ENCODE assay signal across 10 mouse cellular contexts in the genomic region with DNA sequence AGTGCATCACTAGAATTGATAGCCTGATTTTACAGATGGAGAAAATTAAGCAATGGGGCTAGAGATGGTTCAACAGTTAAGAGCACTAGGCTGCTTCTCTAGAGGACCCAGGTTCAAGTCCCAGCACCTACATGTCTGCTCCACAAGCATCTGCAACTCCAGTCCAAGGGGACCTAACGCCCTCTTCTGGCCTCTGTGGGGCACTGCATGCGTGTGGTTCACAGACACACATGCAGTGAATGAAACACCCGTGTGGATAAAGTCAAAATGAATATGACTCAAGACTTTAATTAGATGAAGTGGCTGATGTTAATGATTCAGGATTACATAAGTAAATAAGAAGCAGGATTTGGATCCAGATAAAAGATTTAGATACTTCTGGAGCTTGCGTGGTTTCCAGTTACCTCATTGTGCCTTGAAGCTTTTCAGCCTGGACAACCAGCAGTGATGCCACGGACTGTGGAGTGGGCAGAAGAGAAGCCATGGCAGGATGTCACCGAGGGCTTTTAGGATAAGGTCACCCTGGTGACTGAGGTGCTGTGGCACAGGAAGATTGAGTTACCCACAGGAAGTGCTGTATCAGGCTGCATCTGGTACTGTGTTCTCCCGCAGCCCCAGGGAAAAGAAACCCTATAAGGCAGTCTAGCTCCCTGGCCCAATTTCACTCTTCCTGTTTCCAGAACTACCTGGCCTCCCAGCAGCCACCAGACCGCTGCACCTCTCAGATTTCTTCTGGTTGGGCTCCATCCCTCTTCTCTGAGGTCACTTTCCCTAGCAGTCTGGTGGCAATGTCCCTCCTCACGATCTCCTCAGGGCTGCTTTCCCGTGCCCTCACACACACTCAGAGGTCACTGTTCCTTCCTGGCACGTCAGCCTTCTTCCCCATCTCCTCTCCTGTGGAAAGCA.
A peak's percentile ranks its signal among the peaks of the same experiment; 100 is the strongest.
DNase-seq lines count a peak whose midpoint lies in the region; ATAC-seq and TF ChIP-seq lines count a peak whose summit lies in the region.
"Had no signal": no experiment of that assay in that cellular context is flagged by ENCODE, and none has a peak within 500 bp of the region (broad histone marks: within the 10 kb centered on the region; RNA-seq: fewer than 3 reads in every experiment).

No protein-coding gene starts in this region.

- peaks cover 8% of the 10 kb centered on the region for H3K9me3 ChIP-seq in hindbrain, embryonic 10.5 days
- peaks cover 10% of the 10 kb centered on the region for H3K9me3 ChIP-seq in hindbrain, embryonic 13.5 days
- H3K9me3 ChIP-seq in heart, postnatal 0 days (replicated peaks; ENCODE audit: control insufficient read depth, low read length), result peaks cover 5% of the 10 kb centered on the region; the same call in 1 of the 2 replicates

- TF ChIP-seq CTCF in Patski (IDR thresholded peaks at IDR 0.05), result peak; percentile 49
- no peak for TF ChIP-seq CTCF in heart, postnatal 0 days (IDR thresholded peaks at IDR 0.05; ENCODE audit: low read depth)

- WGBS in hindbrain, embryonic 10.5 days, result 73% methylated on average over 11 of the region's 11 CpGs
- 84% methylated on average over 11 of the region's 11 CpGs for WGBS in hindbrain, embryonic 13.5 days
- WGBS in heart, postnatal 0 days, result 69% methylated on average over 11 of the region's 11 CpGs

- POLR2A ChIA-PET in Patski (lab: Charles Lee), result interaction anchor here (0.6 kb wide), 1 partner anchor 75 kb away, joined by 3 read pairs; no protein-coding TSS in a partner anchor

- CTCF ChIA-PET in Patski (lab: Charles Lee), result interaction anchor here (2.3 kb wide), 1 partner anchor 11 kb away, joined by 5 read pairs; no protein-coding TSS in a partner anchor

- no peak for DNase-seq in hindbrain, embryonic 10.5 days (ENCODE audit: low spot score)
- DNase-seq in 416B (ENCODE audit: low read depth) (peak; percentile 89), Patski (ENCODE audit: low read depth, low spot score) (no peak)
- DNase-seq in heart, postnatal 0 days (ENCODE audit: low spot score), result no peak
- no peak for DNase-seq in adrenal gland, postnatal 4 days (ENCODE audit: low spot score in 2 of 2)
- DNase-seq in left cerebral cortex, postnatal 14 days (ENCODE audit: low spot score in 2 of 2), result no peak
- no peak for DNase-seq in urinary bladder, postnatal 36 days (ENCODE audit: low spot score in 2 of 2)
- DNase-seq: cerebellum, adult 11-12 months had no signal

- 0 out of 2 replicates have a peak, but pooled peaks cover 4% of the 10 kb centered on the region for H3K4me1 ChIP-seq in hindbrain, embryonic 10.5 days (replicated peaks)
- no peaks in the 10 kb centered on the region for H3K4me1 ChIP-seq in hindbrain, embryonic 13.5 days (replicated peaks)
- peaks cover 31% of the 10 kb centered on the region for H3K4me1 ChIP-seq in heart, postnatal 0 days (ENCODE audit: control insufficient read depth, insufficient read depth)

- H3K4me3 ChIP-seq in hindbrain, embryonic 10.5 days, result no peak overlapping the region
- H3K4me3 ChIP-seq in hindbrain, embryonic 13.5 days, result no peak overlapping the region
- H3K4me3 ChIP-seq in heart, postnatal 0 days (ENCODE audit: low read depth, low read length), result no peak overlapping the region

- in situ Hi-C loops in Patski (cut with MboI; ENCODE audit: low pct_unique_long_range_greater_than_20kb), result no loop called here

- H3K27ac ChIP-seq in hindbrain, embryonic 10.5 days, result peak overlapping the region; percentile 13; the same call in 1 of the 2 replicates
- H3K27ac ChIP-seq in hindbrain, embryonic 13.5 days, result no peak overlapping the region
- peak overlapping the region; percentile 62 for H3K27ac ChIP-seq in heart, postnatal 0 days (ENCODE audit: low read depth)

- H3K9ac ChIP-seq in hindbrain, embryonic 13.5 days, result no peak overlapping the region
- H3K9ac ChIP-seq in heart, postnatal 0 days (replicated peaks; ENCODE audit: low read depth, low read length), result no peak overlapping the region

- no peak for TF ChIP-seq EP300 in heart, postnatal 0 days (IDR thresholded peaks at IDR 0.05; ENCODE audit: low read depth)

- H3K4me2 ChIP-seq in hindbrain, embryonic 13.5 days, result no peak overlapping the region
- H3K4me2 ChIP-seq in heart, postnatal 0 days (ENCODE audit: low read depth, low read length), result no peak overlapping the region

- no peaks in the 10 kb centered on the region for H3K27me3 ChIP-seq in hindbrain, embryonic 10.5 days (ENCODE audit: insufficient read depth, poor library complexity, severe bottlenecking)
- H3K27me3 ChIP-seq in hindbrain, embryonic 13.5 days, result peaks cover 4% of the 10 kb centered on the region; the same call in 1 of the 2 replicates
- no peaks in the 10 kb centered on the region for H3K27me3 ChIP-seq in Patski
- no peaks in the 10 kb centered on the region for H3K27me3 ChIP-seq in heart, postnatal 0 days (ENCODE audit: control insufficient read depth, insufficient read depth, low read length)

- intact Hi-C loops in left cerebral cortex, postnatal 14 days (cut with DNase I), result no loop called here

- no peak for ATAC-seq in hindbrain, embryonic 13.5 days (ENCODE audit: low FRiP score)
- no peak for ATAC-seq in Patski
- ATAC-seq in heart, postnatal 0 days (ENCODE audit: insufficient read depth, low read depth), result no peak
- ATAC-seq: hindbrain, embryonic 16.5 days had no signal

- peaks cover 21% of the 10 kb centered on the region; the same call in 1 of the 2 replicates for H3K36me3 ChIP-seq in hindbrain, embryonic 10.5 days
- H3K36me3 ChIP-seq in hindbrain, embryonic 13.5 days, result no peaks in the 10 kb centered on the region
- peaks cover 13% of the 10 kb centered on the region for H3K36me3 ChIP-seq in heart, postnatal 0 days (replicated peaks; ENCODE audit: control insufficient read depth, insufficient read depth, low read length)
